Mouse (Mus musculus) limb, embryonic 10.5 days (tissue): Measurements from ENCODE around the gene Tnf. TPM values are rescaled to one million over a fixed set of nuclear protein-coding genes. Genes with fewer than 3 reads are reported as not detected.
A peak's percentile ranks its signal among the peaks of the same experiment; 100 is the strongest.
"Not testable (repeated sequence)": the region's sequence is repeated elsewhere in the genome, so short reads cannot be mapped to it uniquely, and the experiment has no call there.

Experiments
- DNase-seq: peaks from one replicate; pipeline ENCODE4 v3.0.0-alpha.2; 2017; ENCODE audit warnings: low spot score
- H3K27ac ChIP-seq: fragments of 300-500 bp; sonication (generic); 2 replicates; pipeline ENCODE4 v1.5.1; 2016; ENCODE audit warnings: mild to moderate bottlenecking
- H3K27me3 ChIP-seq: fragments of 300-500 bp; sonication (generic); 2 replicates; pipeline ENCODE4 v1.6.1; 2016; ENCODE audit warnings: low read depth, mild to moderate bottlenecking; ENCODE audit not compliant: poor library complexity, severe bottlenecking
- H3K36me3 ChIP-seq: fragments of 300-500 bp; sonication (generic); 2 replicates; pipeline ENCODE4 v1.6.1; 2016; ENCODE audit warnings: mild to moderate bottlenecking, moderate library complexity
- H3K4me1 ChIP-seq: fragments of 300-500 bp; sonication (generic); 2 replicates; pipeline ENCODE4 v1.6.1; 2016
- H3K4me3 ChIP-seq: fragments of 300-500 bp; sonication (generic); 2 replicates; pipeline ENCODE4 v1.5.1; 2016; ENCODE audit warnings: mild to moderate bottlenecking, moderate library complexity
- H3K9me3 ChIP-seq: fragments of 300-500 bp; sonication (generic); replicated peaks from 2 replicates; pipeline ENCODE4 v1.6.1; 2016; ENCODE audit warnings: mild to moderate bottlenecking
- WGBS: fragments of 180-500 bp; shearing (Covaris S2); methylation state at CpG from one replicate; pipeline ENCODE4 v1.1.7; 2016; 5-methylcytosine and 5-hydroxymethylcytosine counted together
- polyA plus RNA-seq: library from polyadenylated mRNA; unstranded; fragments of >200 nt; fragmentation: Nextera tagmentation; extraction: Ambion mirVana; gene quantifications from 2 replicates; pipeline ENCODE4 v1.2.1, GENCODE M21; 2016

Gene Tnf
- polyA plus RNA-seq, 1 experiment from 2014 or later = not detected

- DNase-seq = no peak
- Histone ChIP-seq H3K4me1 (peaks cover 41% of the 10 kb centered on the region), H3K27ac (peak overlapping the region; percentile 100), H3K4me3 (peak overlapping the region; percentile 99), H3K9me3 (no peaks in the 10 kb centered on the region), H3K36me3 (peaks cover 35% of the 10 kb centered on the region), H3K27me3 (no peaks in the 10 kb centered on the region)
- 25% methylated on average over 12 of the region's 12 CpGs for WGBS
Observed at GRCm38 (mm10) chr17:35240384-35241304, 38.8 kb upstream of the Tnf start.

GRCm38 (mm10) chr17:35239700-35240099 is 37.9 kb upstream of the Tnf start:
- Histone ChIP-seq H3K27me3 (no peaks in the 10 kb centered on the region), H3K36me3 (peaks cover 25% of the 10 kb centered on the region), H3K27ac (no peak overlapping the region), H3K4me3 (no peak overlapping the region), H3K9me3 (no peaks in the 10 kb centered on the region), H3K4me1 (peaks cover 42% of the 10 kb centered on the region)
- 84% methylated on average over 5 of the region's 5 CpGs for WGBS
- no peak for DNase-seq

GRCm38 (mm10) chr17:35237504-35237903 is 35.7 kb upstream of the Tnf start:
- no peaks in the 10 kb centered on the region for H3K9me3 ChIP-seq
- no peak for DNase-seq
- H3K36me3 ChIP-seq = peaks cover 18% of the 10 kb centered on the region
- H3K4me3 ChIP-seq = no peak overlapping the region
- H3K4me1 ChIP-seq = peaks cover 36% of the 10 kb centered on the region
- no peak overlapping the region for H3K27ac ChIP-seq
- H3K27me3 ChIP-seq = no peaks in the 10 kb centered on the region
- 88% methylated on average over 12 of the region's 12 CpGs for WGBS

GRCm38 (mm10) chr17:35236996-35237395 is 35.2 kb upstream of the Tnf start:
- no peaks in the 10 kb centered on the region for H3K9me3 ChIP-seq
- H3K4me3 ChIP-seq = peak overlapping the region; percentile 66; the same call in 1 of the 2 replicates
- no peak overlapping the region for H3K27ac ChIP-seq
- H3K36me3 ChIP-seq = peaks cover 21% of the 10 kb centered on the region
- H3K4me1 ChIP-seq = peaks cover 39% of the 10 kb centered on the region
- no peak for DNase-seq
- no peaks in the 10 kb centered on the region for H3K27me3 ChIP-seq
- WGBS = 70% methylated on average over 9 of the region's 9 CpGs

GRCm38 (mm10) chr17:35236390-35236746 is 34.6 kb upstream of the Tnf start:
- Histone ChIP-seq H3K27me3 (no peaks in the 10 kb centered on the region), H3K36me3 (peaks cover 22% of the 10 kb centered on the region), H3K27ac (peak overlapping the region; percentile 96), H3K4me3 (peak overlapping the region; percentile 66), H3K9me3 (no peaks in the 10 kb centered on the region), H3K4me1 (peaks cover 42% of the 10 kb centered on the region)
- DNase-seq = peak; percentile 99
- WGBS = 2% methylated on average over 18 of the region's 18 CpGs

- Histone ChIP-seq H3K27ac (peak within 1 kb of the TSS; percentile 96), H3K9me3 (no peaks in the 10 kb centered on the region), H3K27me3 (no peaks in the 10 kb centered on the region), H3K4me1 (peaks cover 39% of the 10 kb centered on the region), H3K4me3 (peak within 1 kb of the TSS; percentile 66), H3K36me3 (peaks cover 27% of the 10 kb centered on the region)
- WGBS = under 1% methylated on average over 35 of the region's 35 CpGs
- peak; percentile 88 for DNase-seq
Observed at GRCm38 (mm10) chr17:35235614-35236389, 34.0 kb upstream of the Tnf start, which contains the start of gene Nfkbil1. TSS of gene Nfkbil1 (minus strand) at chr17:35235792.

GRCm38 (mm10) chr17:35234903-35235302 is 33.1 kb upstream of the Tnf start:
- peaks cover 36% of the 10 kb centered on the region for H3K36me3 ChIP-seq
- H3K27ac ChIP-seq = peak overlapping the region; percentile 96
- H3K4me3 ChIP-seq = peak overlapping the region; percentile 66
- 7% methylated on average over 31 of the region's 31 CpGs for WGBS
- DNase-seq = peak; percentile 79
- no peaks in the 10 kb centered on the region for H3K27me3 ChIP-seq
- peaks cover 31% of the 10 kb centered on the region for H3K4me1 ChIP-seq
- H3K9me3 ChIP-seq = no peaks in the 10 kb centered on the region

GRCm38 (mm10) chr17:35234090-35234489 is 32.3 kb upstream of the Tnf start:
- Histone ChIP-seq H3K27ac (peak overlapping the region; percentile 96; the same call in 1 of the 2 replicates), H3K36me3 (peaks cover 44% of the 10 kb centered on the region), H3K4me1 (peaks cover 31% of the 10 kb centered on the region), H3K4me3 (peak overlapping the region; percentile 66)
- not testable (repeated sequence) for DNase-seq, H3K27me3 ChIP-seq, H3K9me3 ChIP-seq
- WGBS = 94% methylated on average over 7 of the region's 7 CpGs

- 88% methylated on average over 18 of the region's 18 CpGs for WGBS
- peak within 1 kb of the TSS; percentile 96 for H3K27ac ChIP-seq
Observed at GRCm38 (mm10) chr17:35233114-35233980, 31.5 kb upstream of the Tnf start, which contains the start of gene Atp6v1g2. TSS of gene Atp6v1g2 (plus strand) at chr17:35233660.

GRCm38 (mm10) chr17:35232659-35233058 is 30.9 kb upstream of the Tnf start:
- no peak overlapping the region for H3K27ac ChIP-seq
- no peak overlapping the region for H3K4me3 ChIP-seq
- DNase-seq = no peak
- H3K4me1 ChIP-seq = peaks cover 31% of the 10 kb centered on the region
- H3K9me3 ChIP-seq = no peaks in the 10 kb centered on the region
- no peaks in the 10 kb centered on the region for H3K27me3 ChIP-seq
- peaks cover 56% of the 10 kb centered on the region for H3K36me3 ChIP-seq
- 90% methylated on average over 5 of the region's 5 CpGs for WGBS

More at GRCm38 (mm10) chr17:35233114-35233980, 31.5 kb upstream of the Tnf start, which contains the start of gene Atp6v1g2:
- Histone ChIP-seq H3K4me3 (peak within 1 kb of the TSS; percentile 66), H3K9me3 (no peaks in the 10 kb centered on the region), H3K4me1 (peaks cover 31% of the 10 kb centered on the region), H3K27me3 (no peaks in the 10 kb centered on the region), H3K36me3 (peaks cover 52% of the 10 kb centered on the region)
- DNase-seq = no peak

- 14% methylated on average over 12 of the region's 12 CpGs for WGBS
- Histone ChIP-seq H3K9me3 (no peaks in the 10 kb centered on the region), H3K4me3 (no peak overlapping the region), H3K27me3 (no peaks in the 10 kb centered on the region), H3K4me1 (peaks cover 31% of the 10 kb centered on the region), H3K27ac (no peak overlapping the region), H3K36me3 (peaks cover 61% of the 10 kb centered on the region)
- DNase-seq = peak; percentile 93
Observed at GRCm38 (mm10) chr17:35232043-35232442, 30.2 kb upstream of the Tnf start.

- 95% methylated on average over 10 of the region's 10 CpGs for WGBS
- DNase-seq = no peak
- Histone ChIP-seq H3K27ac (no peak overlapping the region), H3K36me3 (peaks cover 71% of the 10 kb centered on the region), H3K4me1 (peaks cover 24% of the 10 kb centered on the region), H3K4me3 (no peak overlapping the region), H3K27me3 (no peaks in the 10 kb centered on the region), H3K9me3 (no peaks in the 10 kb centered on the region)
Observed at GRCm38 (mm10) chr17:35231022-35231421, 29.2 kb upstream of the Tnf start.
